1 mouse cellular context compared by ENCODE assay signal in genomic region chr2:75704234-75705161, GRCm38 (mm10).
TF ChIP-seq lines count a peak whose summit lies in the region.

TSS of gene Nfe2l2 (minus strand) at chr2:75704641.

TF ChIP-seq in CH12.LX, 34 proteins besides CTCF, POLR2A, EP300 and RAD21 (continued from another document):
- no peak for TF ChIP-seq JUN (IDR thresholded peaks at IDR 0.05; ENCODE audit: insufficient read depth, low read depth, low read length)
- TF ChIP-seq USF2 (conservative IDR thresholded peaks at IDR 0.05; ENCODE audit: low read depth, low read length): no peak
- peak; percentile 87 for TF ChIP-seq POLR2AphosphoS2 (IDR thresholded peaks at IDR 0.05; ENCODE audit: low read depth, low read length)
- TF ChIP-seq TBP (conservative IDR thresholded peaks at IDR 0.05; ENCODE audit: low read depth, low read length): peak; percentile 55; the same call in 1 of the 2 replicates
- TF ChIP-seq ZKSCAN1 (IDR thresholded peaks at IDR 0.05; ENCODE audit: borderline replicate concordance, low read depth, low read length): no peak
- no peak for TF ChIP-seq JUND (conservative IDR thresholded peaks at IDR 0.05; ENCODE audit: low read depth, low read length)
- no peak for TF ChIP-seq CHD1 (IDR thresholded peaks at IDR 0.05; ENCODE audit: low read depth, low read length)
- TF ChIP-seq HCFC1 (IDR thresholded peaks at IDR 0.05; ENCODE audit: low read depth, low read length): peak; percentile 40; the same call in 1 of the 2 replicates
- no peak for TF ChIP-seq BHLHE40 (IDR thresholded peaks at IDR 0.05; ENCODE audit: low read depth, low read length)
- TF ChIP-seq GABPA (IDR thresholded peaks at IDR 0.05; ENCODE audit: insufficient replicate concordance, low read depth, low read length): no peak
- no peak; the same call in none of the 2 replicates for TF ChIP-seq SIN3A (IDR thresholded peaks at IDR 0.05; ENCODE audit: low read length)
- TF ChIP-seq MAFK (IDR thresholded peaks at IDR 0.05; ENCODE audit: insufficient replicate concordance, low read length): no peak
- TF ChIP-seq CHD2 (IDR thresholded peaks at IDR 0.05; ENCODE audit: low read length): 0 out of 2 replicates have a peak, but pooled peaks have one; percentile 33
TF ChIP-seq in CH12.LX: peak in this region for 14.
